Mouse (Mus musculus) hindbrain, embryonic 15.5 days (tissue): Measurements from ENCODE around the gene Hmgcr. TPM values are rescaled to one million over a fixed set of nuclear protein-coding genes. Genes with fewer than 3 reads are reported as not detected.

ENCODE experiments used
- ATAC-seq: fragments of 200-750 bp; cut with Nextera tagmentation; 2 replicates; pipeline ENCODE4 v1.8.0; 2017; ENCODE audit warnings: low read depth, moderate number of reproducible peaks, moderate TSS enrichment; ENCODE audit not compliant: low FRiP score
- H3K27ac ChIP-seq: fragments of 300-500 bp; sonication (generic); replicated peaks from 2 replicates; pipeline ENCODE4 v1.5.1; 2015; ENCODE audit warnings: mild to moderate bottlenecking, inconsistent platforms
- H3K27me3 ChIP-seq: fragments of 300-500 bp; sonication (generic); 2 replicates; pipeline ENCODE4 v1.6.1; 2015; ENCODE audit warnings: control low read depth, inconsistent platforms
- H3K36me3 ChIP-seq: fragments of 300-500 bp; sonication (generic); 2 replicates; pipeline ENCODE4 v1.6.1; 2015; ENCODE audit warnings: control low read depth, inconsistent platforms
- H3K4me1 ChIP-seq: fragments of 300-500 bp; sonication (generic); replicated peaks from 2 replicates; pipeline ENCODE4 v1.6.1; 2015; ENCODE audit warnings: control low read depth, inconsistent platforms
- H3K4me2 ChIP-seq: fragments of 300-500 bp; sonication (generic); 2 replicates; pipeline ENCODE4 v1.6.1; 2015; ENCODE audit warnings: moderate library complexity, mild to moderate bottlenecking, inconsistent platforms
- H3K4me3 ChIP-seq: fragments of 300-500 bp; sonication (generic); 2 replicates; pipeline ENCODE4 v1.5.1; 2015; ENCODE audit warnings: mild to moderate bottlenecking, inconsistent platforms
- H3K9ac ChIP-seq: fragments of 300-500 bp; sonication (generic); 2 replicates; pipeline ENCODE4 v1.6.1; 2015; ENCODE audit warnings: inconsistent platforms
- H3K9me3 ChIP-seq: fragments of 300-500 bp; sonication (generic); 2 replicates; pipeline ENCODE4 v1.6.1; 2016; ENCODE audit warnings: control low read depth, inconsistent platforms
- WGBS: fragments of 180-500 bp; shearing (Covaris S2); methylation state at CpG from one replicate; pipeline ENCODE4 v1.1.7; 2015; 5-methylcytosine and 5-hydroxymethylcytosine counted together
- polyA plus RNA-seq: library from polyadenylated mRNA; unstranded; fragments of >200 nt; fragmentation: Nextera tagmentation; extraction: Ambion mirVana; gene quantifications from 2 replicates; pipeline ENCODE4 v1.2.1, GENCODE M21; 2015

Gene Hmgcr
- polyA plus RNA-seq = 170 TPM in 2 replicates

DNA sequence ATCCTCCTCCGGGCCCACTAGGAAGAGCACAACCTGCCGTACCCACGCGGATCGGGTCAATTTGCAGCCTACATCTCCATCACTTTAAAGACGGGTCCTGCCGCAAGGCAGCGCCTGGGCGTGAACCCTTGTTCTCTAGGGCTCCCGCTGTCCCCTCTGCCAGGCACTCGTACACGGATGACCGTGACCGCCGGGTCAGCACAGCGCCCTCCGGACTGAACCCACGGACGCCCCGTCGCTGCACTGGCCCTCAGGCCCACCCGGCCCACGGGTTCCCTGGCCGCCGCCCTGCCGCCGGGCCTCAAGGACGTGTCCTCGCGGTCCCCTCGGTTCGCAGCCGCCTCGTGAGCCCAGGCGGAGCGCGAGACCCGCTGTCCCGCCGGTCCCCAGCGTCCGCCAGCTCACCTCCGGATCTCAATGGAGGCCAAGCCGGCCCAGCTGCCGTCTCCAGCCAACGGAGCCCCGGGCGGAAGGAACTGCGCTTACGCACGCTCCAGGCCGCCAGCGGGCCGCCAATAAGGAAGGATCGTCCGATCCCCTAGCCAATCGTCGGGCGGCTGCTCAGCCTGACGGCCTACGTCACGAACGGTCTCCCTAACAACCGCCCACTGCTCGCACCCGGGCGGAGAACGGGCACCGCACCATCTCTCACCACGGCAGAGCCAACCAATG lies at the start of gene Hmgcr:
TSS of gene Hmgcr (minus strand) at position 531 of the 672 bp plus-strand sequence.
- H3K36me3 ChIP-seq = peaks cover 6% of the 10 kb centered on the region
- no peaks in the 10 kb centered on the region for H3K9me3 ChIP-seq
- no peaks in the 10 kb centered on the region for H3K27me3 ChIP-seq
- H3K4me1 ChIP-seq = peaks cover 46% of the 10 kb centered on the region
- WGBS = 0% methylated on average over 70 of the region's 70 CpGs
- peak within 1 kb of the TSS; percentile 98 for H3K9ac ChIP-seq
- H3K4me2 ChIP-seq = peak within 1 kb of the TSS; percentile 63
- H3K27ac ChIP-seq = peak within 1 kb of the TSS; percentile 99
- peak within 1 kb of the TSS; percentile 93 for H3K4me3 ChIP-seq
- ATAC-seq = peak; percentile 100

DNA sequence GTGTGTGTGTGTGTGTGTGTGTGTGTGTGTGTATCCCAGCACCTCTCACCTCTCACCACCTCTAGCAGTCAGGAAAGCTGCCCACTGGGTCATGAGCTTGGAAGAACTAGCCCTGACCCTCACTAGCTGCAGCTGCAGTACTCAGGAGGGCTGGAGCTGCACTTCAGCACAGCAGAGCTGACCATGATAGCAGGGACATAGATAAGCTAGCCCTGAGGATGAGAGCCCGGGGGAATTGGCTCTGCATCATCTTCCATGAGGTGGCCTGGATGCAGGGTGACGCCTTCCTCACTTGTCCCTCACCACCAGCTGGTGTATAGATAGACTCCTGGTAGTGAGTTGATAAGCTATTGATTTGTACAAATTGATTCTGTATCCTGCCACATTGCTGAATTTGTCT lies 49.3 kb upstream of the Hmgcr start:
- no peaks in the 10 kb centered on the region for H3K4me1 ChIP-seq
- ATAC-seq = no peak
- H3K9ac ChIP-seq = no peak overlapping the region
- no peak overlapping the region for H3K4me2 ChIP-seq
- H3K4me3 ChIP-seq = no peak overlapping the region
- no peak overlapping the region for H3K27ac ChIP-seq
- no peaks in the 10 kb centered on the region for H3K9me3 ChIP-seq
- H3K27me3 ChIP-seq = no peaks in the 10 kb centered on the region
- H3K36me3 ChIP-seq = no peaks in the 10 kb centered on the region
- 95% methylated on average over 2 of the region's 2 CpGs for WGBS

DNA sequence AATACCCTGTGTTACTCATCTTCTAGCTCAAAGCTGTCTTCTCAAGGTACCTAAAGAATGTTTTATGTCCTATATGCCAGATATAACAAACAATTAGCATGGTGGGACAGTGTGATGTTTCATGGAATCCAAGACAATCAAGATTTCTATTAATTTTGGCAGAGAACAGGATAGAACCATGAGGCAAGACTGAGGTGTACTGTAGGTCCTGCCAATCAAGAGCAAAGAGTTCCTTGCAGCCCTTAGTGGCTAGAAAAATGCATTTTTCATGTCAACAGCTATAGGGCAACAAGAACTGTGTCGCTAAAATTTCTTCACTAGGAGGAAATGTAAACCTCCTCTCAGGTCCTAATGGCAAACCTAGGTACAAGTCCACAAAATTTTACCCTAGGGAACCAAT lies 47.1 kb upstream of the Hmgcr start:
- no peaks in the 10 kb centered on the region for H3K9me3 ChIP-seq
- no peak overlapping the region for H3K4me2 ChIP-seq
- WGBS = 67% methylated on average over 1 of the region's 1 CpGs
- no peak overlapping the region for H3K9ac ChIP-seq
- H3K4me1 ChIP-seq = no peaks in the 10 kb centered on the region
- ATAC-seq = no peak
- no peaks in the 10 kb centered on the region for H3K36me3 ChIP-seq
- no peak overlapping the region for H3K27ac ChIP-seq
- no peak overlapping the region for H3K4me3 ChIP-seq
- no peaks in the 10 kb centered on the region for H3K27me3 ChIP-seq

DNA sequence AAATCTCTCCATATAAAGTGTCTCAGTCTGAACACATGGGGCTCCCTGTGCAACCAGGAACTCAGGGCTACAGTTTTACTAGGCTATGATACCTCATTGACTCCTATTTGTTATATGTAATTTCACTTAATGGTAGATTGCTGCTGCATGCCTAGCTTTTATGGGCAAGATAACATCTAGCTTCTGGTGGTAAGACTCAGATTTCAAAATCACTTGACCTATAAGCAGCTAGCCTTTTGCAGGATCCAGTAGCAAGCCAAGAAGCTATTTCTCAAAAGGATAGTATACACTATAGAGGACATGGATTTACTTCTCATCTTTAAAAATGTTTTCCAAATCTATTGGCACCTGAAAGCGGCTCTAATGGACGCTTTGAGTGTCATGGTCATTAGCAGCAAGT lies 45.6 kb upstream of the Hmgcr start:
- no peaks in the 10 kb centered on the region for H3K9me3 ChIP-seq
- no peak overlapping the region for H3K27ac ChIP-seq
- H3K4me2 ChIP-seq = no peak overlapping the region
- ATAC-seq = no peak
- H3K4me3 ChIP-seq = no peak overlapping the region
- H3K4me1 ChIP-seq = no peaks in the 10 kb centered on the region
- H3K27me3 ChIP-seq = no peaks in the 10 kb centered on the region
- H3K36me3 ChIP-seq = no peaks in the 10 kb centered on the region
- no peak overlapping the region for H3K9ac ChIP-seq
- WGBS = 90% methylated on average over 2 of the region's 2 CpGs

DNA sequence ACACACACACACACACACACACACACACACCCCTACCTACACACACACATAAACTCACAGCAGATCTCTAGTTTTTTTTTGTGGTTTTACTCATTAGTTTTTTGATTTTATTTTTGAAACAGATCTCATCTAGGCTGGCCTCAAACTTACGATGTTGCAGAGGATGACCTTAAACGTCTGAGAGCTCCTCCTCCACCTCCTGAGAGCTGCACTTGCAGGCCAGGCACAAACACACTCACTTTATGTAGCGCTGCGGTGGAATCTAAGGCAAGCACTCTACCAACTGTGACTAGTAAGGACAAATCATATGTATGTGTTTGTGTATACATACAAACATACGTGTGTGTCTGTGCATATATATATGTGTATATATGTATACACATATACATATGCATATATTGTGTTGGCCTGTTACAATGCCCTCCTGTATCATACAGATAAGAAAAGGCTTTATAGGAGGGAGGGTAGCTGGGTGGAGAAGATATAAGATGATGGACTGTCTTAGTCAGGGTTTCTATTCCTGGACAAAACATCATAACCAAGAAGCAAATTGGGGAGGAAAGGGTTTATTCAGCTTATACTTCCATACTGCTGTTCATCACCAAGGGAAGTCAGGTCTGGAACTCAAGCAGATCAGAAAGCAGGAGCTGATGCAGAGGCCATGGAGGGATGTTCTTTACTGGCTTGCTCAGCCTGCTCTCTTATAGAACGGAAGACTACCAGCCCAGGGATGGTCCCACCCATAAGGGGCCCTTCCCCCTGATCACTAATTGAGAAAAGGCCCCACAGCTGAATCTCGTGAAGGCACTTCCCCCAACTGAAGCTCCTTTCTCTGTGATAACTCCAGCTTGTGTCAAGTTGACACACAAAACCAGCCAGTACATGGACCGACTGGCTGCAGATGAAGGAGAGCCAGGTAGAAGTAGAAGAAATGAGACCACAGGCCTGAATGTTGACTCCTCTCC lies 38.8 kb upstream of the Hmgcr start:
- H3K27me3 ChIP-seq = no peaks in the 10 kb centered on the region
- H3K4me3 ChIP-seq = no peak overlapping the region
- no peaks in the 10 kb centered on the region for H3K4me1 ChIP-seq
- H3K9ac ChIP-seq = no peak overlapping the region
- no peaks in the 10 kb centered on the region for H3K36me3 ChIP-seq
- no peaks in the 10 kb centered on the region for H3K9me3 ChIP-seq
- 83% methylated on average over 8 of the region's 8 CpGs for WGBS
- no peak overlapping the region for H3K4me2 ChIP-seq
- no peak for ATAC-seq
- H3K27ac ChIP-seq = no peak overlapping the region

DNA sequence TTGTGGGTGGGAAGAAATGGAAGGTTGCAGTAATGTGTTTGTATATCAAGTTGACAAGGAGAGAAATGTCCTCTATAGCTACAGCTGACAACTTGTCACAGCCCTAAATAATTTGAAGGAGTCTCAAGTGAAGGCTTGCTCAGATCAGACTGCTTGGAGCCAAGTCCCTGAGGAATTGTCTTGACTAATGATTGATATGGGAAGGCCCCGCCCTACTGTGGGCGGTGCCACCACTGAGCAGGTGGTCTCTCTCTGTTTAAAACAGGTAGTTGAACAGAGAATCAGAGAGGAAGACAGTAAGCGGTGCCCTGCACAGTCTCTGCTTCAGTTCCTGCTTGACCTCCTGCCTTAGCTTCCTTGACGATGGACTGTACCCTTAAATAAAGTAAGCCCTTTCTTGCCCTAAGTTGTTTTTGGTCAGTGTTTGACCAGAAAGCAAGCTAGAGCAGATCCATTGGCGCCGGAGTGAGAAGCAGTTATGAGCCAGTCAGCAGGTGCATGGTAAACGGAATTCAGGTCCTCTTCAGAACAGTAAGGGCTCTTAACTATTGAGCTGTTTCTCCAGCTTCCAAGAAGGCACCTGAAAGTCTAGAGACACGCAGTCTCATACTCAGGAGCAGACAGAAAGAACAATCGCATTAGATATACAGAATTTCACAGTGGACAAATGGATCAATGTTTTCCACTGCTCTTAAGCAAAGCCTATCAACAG lies 32.0 kb upstream of the Hmgcr start:
- Histone ChIP-seq H3K4me3 (no peak overlapping the region), H3K9me3 (no peaks in the 10 kb centered on the region), H3K4me1 (no peaks in the 10 kb centered on the region), H3K36me3 (no peaks in the 10 kb centered on the region), H3K27me3 (no peaks in the 10 kb centered on the region), H3K9ac (no peak overlapping the region), H3K4me2 (no peak overlapping the region), H3K27ac (no peak overlapping the region)
- no peak for ATAC-seq
- WGBS = 78% methylated on average over 9 of the region's 9 CpGs

DNA sequence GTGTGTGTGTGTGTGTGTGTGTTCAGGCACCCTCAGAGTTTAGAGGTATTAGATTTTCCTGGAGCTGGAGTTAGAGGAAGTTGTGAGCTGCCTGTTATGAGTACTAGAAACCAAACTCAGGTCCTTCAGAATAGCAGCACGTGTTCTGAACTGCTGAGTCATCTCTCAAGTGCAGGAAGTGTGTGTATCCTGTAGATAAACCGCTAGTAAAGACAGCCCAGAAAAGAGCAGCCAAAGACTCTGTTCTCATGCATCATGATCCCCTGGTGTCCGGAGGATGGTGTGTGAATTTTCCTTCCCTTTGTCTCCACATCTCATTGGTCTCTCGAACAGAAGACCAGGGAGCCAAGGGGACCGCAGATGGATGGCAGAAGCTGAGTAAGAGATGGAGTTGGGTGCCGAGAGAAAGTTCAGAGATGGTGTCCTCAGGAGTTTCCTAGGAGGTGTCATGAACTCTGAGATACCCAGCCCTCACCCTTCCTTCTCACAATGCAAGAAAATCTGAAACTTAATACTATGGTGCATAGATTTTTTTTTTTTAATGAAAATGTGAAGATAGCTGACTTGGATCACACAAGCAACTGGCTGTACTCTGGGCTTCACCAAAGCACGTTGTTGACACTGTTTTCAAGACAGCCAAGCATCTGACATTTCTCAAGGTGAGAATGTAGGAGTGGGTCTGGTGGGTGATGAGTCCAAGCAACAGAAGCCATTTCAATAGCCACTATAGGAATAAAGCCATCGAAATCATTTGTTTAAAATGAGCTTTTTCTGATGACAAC lies 27.3 kb upstream of the Hmgcr start:
- Histone ChIP-seq H3K36me3 (no peaks in the 10 kb centered on the region), H3K4me3 (no peak overlapping the region), H3K4me1 (no peaks in the 10 kb centered on the region), H3K9me3 (no peaks in the 10 kb centered on the region), H3K4me2 (no peak overlapping the region), H3K27ac (no peak overlapping the region), H3K27me3 (no peaks in the 10 kb centered on the region), H3K9ac (no peak overlapping the region)
- 78% methylated on average over 8 of the region's 8 CpGs for WGBS
- ATAC-seq = no peak

DNA sequence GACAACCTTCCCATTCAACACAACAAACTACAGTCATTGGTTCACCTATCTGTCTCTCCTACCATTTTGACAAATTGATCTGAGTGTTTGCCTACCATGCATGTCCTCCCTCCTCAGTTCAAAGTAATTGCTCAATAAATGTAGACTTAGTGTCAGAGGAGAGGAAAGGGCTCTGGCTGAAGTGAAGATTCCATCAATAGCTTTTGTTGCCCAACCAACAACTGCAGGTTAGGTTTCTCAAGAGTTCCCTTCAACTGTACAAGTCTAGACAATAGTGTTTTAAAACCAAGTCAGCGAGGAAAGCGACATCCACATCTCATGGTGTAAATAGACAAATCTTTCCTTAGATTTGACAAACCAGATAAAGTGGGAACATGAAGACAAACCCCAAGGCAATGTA lies 24.7 kb upstream of the Hmgcr start:
- no peak for ATAC-seq
- 93% methylated on average over 2 of the region's 2 CpGs for WGBS
- Histone ChIP-seq H3K4me3 (no peak overlapping the region), H3K9me3 (no peaks in the 10 kb centered on the region), H3K27me3 (no peaks in the 10 kb centered on the region), H3K4me1 (no peaks in the 10 kb centered on the region), H3K27ac (no peak overlapping the region), H3K9ac (no peak overlapping the region), H3K4me2 (no peak overlapping the region), H3K36me3 (no peaks in the 10 kb centered on the region)

DNA sequence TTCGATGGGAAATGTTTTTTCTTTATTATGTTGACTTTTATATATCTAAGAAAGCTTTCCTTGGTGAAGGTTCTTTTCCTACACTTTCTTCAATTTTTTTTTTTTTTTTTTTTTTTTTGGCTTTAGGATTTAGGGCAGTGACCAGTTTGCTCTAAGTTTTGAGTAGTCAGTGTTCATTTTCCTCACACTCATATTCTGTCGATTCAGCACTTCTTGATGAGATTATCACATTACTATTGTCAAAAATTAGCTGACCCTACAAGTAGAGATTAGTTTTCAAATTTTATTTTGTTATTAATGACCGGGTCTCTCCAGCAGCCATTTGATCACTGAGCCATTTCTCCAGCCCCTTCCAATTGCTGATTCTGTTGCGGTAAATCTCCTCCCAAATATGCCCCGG lies 19.2 kb upstream of the Hmgcr start:
- ATAC-seq = no peak

DNA sequence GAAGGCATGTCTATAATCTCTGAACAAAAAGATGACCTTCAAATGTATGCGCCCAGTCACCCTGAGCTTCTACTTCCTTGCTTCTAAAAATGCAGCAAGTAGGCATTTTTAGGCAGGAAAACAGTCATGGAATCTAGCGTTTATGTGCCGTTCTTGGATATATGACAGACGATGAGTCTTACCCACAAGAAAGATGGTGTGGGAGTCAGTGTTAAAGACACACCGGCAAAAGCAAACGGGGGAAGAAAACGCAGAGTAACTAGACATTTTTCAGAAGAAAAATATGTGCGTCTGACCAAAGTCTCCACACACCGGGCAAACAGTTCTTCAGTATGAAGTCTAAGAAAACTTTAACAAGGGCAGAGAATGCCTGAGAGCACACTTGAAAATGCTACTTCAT lies 16.5 kb upstream of the Hmgcr start:
- no peak for ATAC-seq
- no peaks in the 10 kb centered on the region for H3K4me1 ChIP-seq
- no peak overlapping the region for H3K9ac ChIP-seq
- H3K36me3 ChIP-seq = no peaks in the 10 kb centered on the region
- no peaks in the 10 kb centered on the region for H3K9me3 ChIP-seq
- WGBS = 93% methylated on average over 9 of the region's 9 CpGs
- H3K4me2 ChIP-seq = no peak overlapping the region
- no peak overlapping the region for H3K27ac ChIP-seq
- no peaks in the 10 kb centered on the region for H3K27me3 ChIP-seq
- no peak overlapping the region for H3K4me3 ChIP-seq

More for the DNA sequence above, 19.2 kb upstream of the Hmgcr start:
- H3K27me3 ChIP-seq = no peaks in the 10 kb centered on the region
- no peak overlapping the region for H3K27ac ChIP-seq
- no peak overlapping the region for H3K4me2 ChIP-seq
- H3K9me3 ChIP-seq = no peaks in the 10 kb centered on the region
- H3K4me1 ChIP-seq = no peaks in the 10 kb centered on the region
- H3K4me3 ChIP-seq = no peak overlapping the region
- H3K36me3 ChIP-seq = no peaks in the 10 kb centered on the region
- H3K9ac ChIP-seq = no peak overlapping the region
- 95% methylated on average over 5 of the region's 5 CpGs for WGBS

DNA sequence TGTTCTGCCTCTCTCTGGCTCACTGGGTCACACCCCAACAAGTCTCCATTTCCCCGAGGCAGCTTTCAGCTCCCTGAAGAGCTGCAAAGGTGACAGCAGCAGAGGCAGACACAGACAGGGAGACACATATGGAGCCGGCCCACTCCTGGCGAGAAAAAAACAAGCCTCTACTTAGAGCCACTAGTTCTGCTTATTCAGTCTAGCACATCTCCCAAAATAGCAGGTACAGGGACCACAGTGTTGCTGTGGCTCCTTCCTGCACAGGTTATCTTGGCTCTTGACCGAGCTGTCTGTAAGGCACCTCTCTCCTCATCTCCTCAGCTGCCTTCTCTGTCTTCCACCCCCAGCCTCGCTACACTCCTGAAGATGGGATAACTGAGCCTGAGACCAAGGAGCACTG lies 14.0 kb upstream of the Hmgcr start:
- Histone ChIP-seq H3K4me2 (no peak overlapping the region), H3K4me3 (no peak overlapping the region), H3K9me3 (no peaks in the 10 kb centered on the region), H3K4me1 (no peaks in the 10 kb centered on the region), H3K27ac (no peak overlapping the region), H3K27me3 (no peaks in the 10 kb centered on the region), H3K36me3 (no peaks in the 10 kb centered on the region), H3K9ac (no peak overlapping the region)
- ATAC-seq = no peak
- whole genome bisulfite sequencing = 91% methylated on average over 5 of the region's 5 CpGs
